Mouse (Mus musculus): ENCODE measurements around the gene Esrrg. TPM values are rescaled to one million over a fixed set of nuclear protein-coding genes. Genes with fewer than 3 reads are reported as not detected.

Gene Esrrg
- total RNA-seq, 1 experiment from 2014 or later, result not detected

DNA sequence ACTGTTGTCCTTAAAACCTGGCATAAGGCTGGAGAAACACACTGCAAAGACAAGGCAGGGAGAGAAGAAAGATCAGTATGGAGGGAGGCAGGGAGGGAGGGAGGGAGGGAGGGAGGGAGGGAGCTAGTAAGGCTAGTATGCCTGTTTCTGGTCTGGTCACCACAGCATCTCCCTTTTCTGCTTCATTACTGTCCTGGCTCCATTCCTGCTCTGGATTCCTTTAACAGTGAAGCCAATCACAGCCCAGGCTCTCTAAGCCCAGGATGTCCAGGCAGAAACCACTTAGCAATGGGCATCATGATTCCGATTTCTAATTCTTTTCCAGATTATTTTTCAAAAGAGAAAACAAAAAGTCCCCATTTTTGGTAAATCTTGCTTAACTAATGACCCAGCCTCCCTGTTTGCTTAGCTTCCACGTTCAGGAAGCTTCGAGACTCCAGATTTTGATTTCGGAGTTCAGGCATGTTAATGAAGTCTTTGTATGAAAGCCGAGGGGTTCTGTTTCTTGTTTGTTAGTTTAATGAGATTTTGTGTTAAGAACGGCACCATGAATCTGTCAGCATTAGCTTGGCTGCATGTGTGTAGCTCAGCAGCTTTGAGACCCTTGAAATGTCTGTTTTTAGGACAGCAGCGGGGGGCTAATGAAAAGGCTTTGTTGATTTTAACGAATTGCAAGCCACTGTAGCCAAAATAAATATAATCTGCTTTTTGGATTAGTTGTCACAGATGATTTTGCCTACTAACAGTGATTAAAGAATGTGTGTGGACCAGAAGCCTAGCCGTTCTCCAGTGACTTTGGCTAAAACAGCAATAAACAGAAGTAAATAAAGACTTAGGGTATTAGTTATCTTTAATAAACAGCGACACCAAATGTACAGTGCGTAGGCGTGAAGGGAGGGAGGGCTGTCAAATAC lies 199.1 kb downstream of the Esrrg start:
- no peak for ATAC-seq (replicated peaks; ENCODE audit: insufficient number of reproducible peaks, low FRiP score, low TSS enrichment, poor library complexity, severe bottlenecking)

DNA sequence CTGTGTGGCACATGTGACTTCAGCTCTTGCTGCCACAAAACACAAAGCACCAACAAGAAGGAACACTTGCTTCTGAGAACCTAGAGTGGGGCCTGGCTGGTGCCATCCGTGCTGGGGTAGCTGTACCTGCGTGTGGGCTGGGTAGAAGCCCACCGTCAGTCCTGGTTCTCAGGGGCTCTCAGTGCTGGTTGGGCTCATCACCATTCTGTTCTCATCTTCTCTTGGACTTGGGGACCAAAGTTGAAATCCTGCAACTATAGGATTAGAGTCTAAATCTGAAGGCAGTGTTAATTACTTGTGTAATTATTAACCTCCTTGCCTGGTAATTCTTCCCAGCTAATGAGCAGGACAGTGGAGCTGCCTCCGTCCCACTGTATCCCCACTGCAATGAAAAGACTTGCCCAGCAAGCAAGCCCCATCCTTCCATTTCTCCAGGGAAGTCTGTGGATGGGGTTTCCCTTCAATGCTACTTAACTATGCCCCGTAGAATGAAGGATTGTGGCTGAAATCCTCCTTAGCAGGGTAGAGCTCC lies 199.9 kb downstream of the Esrrg start:
- ATAC-seq (replicated peaks; ENCODE audit: insufficient number of reproducible peaks, low FRiP score, low TSS enrichment, poor library complexity, severe bottlenecking), result no peak

DNA sequence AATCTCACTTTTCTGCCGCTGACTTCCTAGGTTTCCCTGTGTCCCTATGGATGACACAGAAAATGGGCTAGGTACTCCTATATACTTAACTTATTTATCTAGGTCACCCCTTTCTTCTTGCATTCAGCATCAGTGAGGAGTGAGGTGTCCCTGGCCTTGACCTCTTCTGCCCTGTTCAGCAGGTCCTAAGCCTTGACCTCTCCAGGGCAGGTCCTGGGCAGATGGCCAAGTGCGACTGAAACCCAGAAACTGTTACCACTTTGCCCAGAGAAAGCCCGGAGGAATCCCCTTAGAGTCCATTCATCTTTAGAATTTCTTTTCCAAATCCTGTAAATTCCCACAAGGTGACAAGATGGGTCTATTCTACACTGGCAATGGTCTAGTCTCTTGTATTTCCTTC lies 201.0 kb downstream of the Esrrg start:
- ATAC-seq (replicated peaks; ENCODE audit: insufficient number of reproducible peaks, low FRiP score, low TSS enrichment, poor library complexity, severe bottlenecking), result no peak

DNA sequence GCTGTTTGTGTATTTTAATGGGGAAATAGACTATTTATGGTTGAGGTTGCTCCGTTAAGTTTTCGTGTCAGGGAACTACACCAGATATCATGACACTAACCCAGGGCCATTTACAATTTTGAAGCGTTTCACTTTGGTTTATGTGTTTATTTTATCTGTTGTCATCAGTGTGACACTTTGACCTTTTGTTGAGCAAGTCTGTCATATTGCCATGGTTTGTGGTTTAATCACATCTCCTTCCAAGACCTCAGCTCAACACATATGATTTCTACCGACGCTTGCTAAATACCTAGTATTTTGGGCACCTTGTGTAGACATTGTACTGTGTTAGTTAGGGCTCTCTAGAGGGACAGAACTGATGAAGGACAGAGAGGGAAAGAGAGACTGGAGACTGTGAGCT lies 210.8 kb downstream of the Esrrg start:
- no peak for ATAC-seq (replicated peaks; ENCODE audit: insufficient number of reproducible peaks, low FRiP score, low TSS enrichment, poor library complexity, severe bottlenecking)

DNA sequence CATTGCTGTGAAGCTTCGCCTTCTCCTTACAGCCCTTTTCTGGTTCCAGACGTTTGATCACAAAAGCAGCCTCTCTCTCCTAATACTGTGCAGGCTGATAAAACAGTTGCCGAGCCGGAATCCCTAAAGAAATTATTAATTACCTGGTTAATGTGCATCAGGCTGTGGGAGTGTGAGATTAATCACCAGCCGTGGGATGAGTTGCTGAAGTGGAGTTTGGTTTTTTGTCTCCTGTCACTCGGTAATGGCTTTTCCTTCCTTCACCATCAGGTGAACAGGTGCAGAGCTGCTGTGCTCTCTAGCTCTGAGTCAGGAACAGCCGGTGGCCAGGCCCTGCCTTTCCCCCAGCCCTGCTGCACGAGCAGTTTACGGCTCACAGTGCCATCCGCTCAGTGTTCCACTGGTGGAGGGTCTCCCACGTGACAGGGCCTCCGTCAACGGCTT lies 212.8 kb downstream of the Esrrg start:
- no peak for ATAC-seq (replicated peaks; ENCODE audit: insufficient number of reproducible peaks, low FRiP score, low TSS enrichment, poor library complexity, severe bottlenecking)

DNA sequence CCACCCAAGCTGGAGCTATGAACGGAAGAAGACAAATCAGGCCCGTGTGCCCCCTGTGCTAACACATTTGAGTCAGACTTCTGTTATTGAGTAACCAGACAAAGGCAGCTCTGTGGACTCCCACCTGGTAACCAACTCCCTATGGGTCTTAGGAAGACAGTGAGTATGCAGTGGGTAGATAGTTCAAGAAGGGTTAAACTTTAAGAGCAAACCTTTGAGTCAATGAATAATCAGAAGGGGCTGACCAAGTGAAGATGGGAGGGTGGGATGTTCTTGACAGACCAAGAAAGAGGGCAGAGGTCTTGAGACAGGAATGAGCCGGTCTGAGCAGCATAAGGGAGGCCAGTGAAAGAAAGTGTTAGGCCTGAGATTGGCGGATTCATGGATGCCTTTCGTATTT lies 214.8 kb downstream of the Esrrg start:
- ATAC-seq (replicated peaks; ENCODE audit: insufficient number of reproducible peaks, low FRiP score, low TSS enrichment, poor library complexity, severe bottlenecking), result no peak

DNA sequence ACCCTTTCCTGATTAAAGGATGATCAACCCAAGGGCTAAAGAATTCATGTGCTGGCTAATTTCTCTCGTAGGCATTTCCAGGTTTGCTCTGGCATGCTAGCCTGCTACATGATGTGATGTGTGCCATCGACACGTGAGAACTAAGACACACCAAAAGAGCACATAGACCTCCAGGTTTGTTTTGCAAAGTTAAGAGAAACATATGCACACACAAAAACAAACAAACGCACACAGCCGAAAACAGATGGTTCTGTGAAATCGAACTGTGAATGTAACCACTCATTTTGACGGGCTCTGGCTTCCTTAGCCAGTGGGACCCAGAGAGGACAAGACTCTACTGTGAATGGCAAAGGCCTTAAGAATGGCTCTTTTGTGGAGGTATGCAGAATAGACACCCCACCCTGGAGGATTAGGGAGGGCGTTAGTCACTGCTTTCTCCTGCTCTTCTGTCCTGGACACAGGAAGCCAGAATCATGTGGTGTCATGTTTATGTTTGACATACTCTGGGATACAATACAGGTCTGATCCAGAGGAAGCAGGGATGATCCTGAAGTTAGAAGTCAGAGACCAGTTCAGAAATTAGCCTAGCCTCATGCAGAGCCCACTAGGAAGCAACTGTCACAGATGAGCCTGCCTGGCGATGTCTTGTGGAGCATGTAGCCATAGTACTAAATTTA lies 217.0 kb downstream of the Esrrg start:
- no peak for ATAC-seq (replicated peaks; ENCODE audit: insufficient number of reproducible peaks, low FRiP score, low TSS enrichment, poor library complexity, severe bottlenecking)

DNA sequence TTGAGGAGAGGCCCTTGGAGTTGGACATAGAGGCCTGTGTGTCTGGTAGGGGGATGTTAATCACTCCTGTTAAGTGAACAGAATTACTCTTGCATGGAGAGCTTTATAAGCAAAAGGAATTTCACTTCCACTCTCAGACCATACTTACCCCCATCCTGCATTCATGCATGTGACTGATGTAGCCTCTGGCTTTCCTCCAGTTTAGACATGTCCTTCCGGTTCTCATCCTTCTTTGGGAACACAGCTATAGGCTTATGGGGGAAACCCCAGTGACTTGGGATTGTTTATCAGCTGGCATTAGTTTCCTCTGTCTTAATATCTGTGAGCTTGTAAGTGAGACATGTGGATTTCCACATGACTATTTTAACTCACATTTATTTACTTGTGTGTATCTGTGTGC lies 217.5 kb downstream of the Esrrg start:
- no peak for ATAC-seq (replicated peaks; ENCODE audit: insufficient number of reproducible peaks, low FRiP score, low TSS enrichment, poor library complexity, severe bottlenecking)

DNA sequence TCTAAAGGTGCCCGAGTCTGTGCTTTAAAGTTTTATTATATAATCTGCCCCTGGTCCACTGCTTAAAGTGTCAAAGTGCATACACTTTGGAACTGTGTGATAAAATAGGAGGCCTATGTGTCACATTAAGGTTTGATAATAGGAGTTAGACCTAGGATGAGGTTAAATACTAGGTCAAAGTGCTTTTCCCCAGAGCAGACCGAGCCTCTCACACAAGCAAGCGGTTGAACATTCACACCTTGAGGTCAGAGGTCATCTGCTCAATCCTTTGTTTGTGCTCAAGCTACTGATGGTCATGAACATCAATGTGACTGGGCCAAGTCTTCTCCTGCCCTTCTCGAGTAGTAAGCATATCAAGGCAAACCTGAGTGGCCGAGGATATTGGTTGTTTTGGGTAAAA lies 218.3 kb downstream of the Esrrg start:
- ATAC-seq (replicated peaks; ENCODE audit: insufficient number of reproducible peaks, low FRiP score, low TSS enrichment, poor library complexity, severe bottlenecking), result no peak

DNA sequence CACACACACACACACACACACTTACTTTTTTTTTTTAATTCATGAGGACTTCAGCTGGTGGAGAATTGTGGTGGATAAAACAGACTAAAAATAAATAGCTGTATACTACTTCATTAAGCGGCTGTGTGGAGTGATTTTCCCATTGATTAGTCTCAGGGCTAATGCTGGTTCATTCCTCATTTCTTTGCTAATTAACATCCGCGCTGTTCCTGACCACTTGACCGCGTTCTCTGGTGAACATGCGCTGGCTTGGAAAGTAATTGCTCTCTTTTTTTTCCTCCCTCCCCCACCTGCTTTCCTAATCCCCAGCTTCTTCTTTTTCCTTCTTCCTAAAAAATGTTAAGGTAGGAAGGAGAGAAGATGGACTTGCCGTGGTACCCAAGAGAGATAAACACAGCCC lies 222.3 kb downstream of the Esrrg start:
- no peak for ATAC-seq (replicated peaks; ENCODE audit: insufficient number of reproducible peaks, low FRiP score, low TSS enrichment, poor library complexity, severe bottlenecking)

DNA sequence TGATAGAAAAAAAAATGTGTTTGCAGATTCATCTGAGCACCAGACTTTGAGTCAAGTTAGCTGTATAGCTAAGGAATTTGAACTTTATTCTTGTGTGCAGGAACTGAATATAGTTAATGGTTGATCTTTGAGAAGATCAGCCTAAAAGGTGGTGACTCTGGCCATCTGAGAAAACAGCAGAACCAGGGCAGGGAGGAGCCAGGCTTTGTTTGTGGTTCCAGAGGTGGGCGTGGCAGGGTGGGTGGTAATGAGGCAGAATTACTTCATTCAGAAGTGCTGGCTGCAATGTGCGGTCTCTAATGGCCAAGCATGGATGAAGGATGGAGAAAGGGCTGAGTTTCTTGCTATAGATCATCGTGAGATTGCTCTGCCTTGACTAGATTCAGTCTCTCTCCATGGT lies 224.3 kb downstream of the Esrrg start:
- ATAC-seq (replicated peaks; ENCODE audit: insufficient number of reproducible peaks, low FRiP score, low TSS enrichment, poor library complexity, severe bottlenecking), result no peak

DNA sequence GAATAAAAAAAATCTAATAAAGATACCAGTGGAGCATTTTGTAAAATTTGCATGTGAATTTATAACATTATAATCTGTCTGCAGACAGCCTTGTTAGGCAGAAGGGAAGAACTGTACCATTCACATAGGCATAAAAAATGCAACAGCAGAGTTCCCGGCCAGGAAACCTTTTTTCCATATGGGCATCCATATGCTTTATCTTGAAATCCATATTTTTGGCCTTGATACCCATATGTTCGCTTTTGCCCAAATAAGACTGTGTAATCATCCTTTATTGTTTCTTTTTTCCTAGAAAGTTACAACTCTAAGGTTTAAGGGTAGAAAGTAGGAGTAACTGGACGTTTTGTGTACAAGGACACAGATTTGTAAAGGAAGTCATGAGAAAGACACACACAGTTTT lies 226.0 kb downstream of the Esrrg start:
- no peak for ATAC-seq (replicated peaks; ENCODE audit: insufficient number of reproducible peaks, low FRiP score, low TSS enrichment, poor library complexity, severe bottlenecking)

DNA sequence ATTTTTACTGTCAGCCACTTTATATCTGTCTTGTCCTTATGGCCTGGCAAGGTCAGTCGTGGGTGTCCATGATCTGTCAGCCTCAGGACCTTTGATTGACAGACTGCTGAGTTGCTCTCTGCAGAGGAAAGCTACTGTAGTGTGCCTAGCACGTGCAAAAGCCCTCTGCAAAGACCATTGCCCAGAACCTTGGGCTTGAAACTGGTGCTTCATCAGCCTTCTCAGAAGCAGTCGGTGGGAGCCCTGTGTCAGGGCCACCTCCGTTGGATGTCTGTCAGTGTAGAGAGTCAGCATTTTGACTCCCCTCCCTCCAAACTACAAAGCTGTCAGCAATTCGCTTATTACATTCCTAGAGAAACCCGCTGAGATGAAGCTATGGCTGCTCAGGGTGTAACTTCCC lies 227.8 kb downstream of the Esrrg start:
- ATAC-seq (replicated peaks; ENCODE audit: insufficient number of reproducible peaks, low FRiP score, low TSS enrichment, poor library complexity, severe bottlenecking), result no peak

DNA sequence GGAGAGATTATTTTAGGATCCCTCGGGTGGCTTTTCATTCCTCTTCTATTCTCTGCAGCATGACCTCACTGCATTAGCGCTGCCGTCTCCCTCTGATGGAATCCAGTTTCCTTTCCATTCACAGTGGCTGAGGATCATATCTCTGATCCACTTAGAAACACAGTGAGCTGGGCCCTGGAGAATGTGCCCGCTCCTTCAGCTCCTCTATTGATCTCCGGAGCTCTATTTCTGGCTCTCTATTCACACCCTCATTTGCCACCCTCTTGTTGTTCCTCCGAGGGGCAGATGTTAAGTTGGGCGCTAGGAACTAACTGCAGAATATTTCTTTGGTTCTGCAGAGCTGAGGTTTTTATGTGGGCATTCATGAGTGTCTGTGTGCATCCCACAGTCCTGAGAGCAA lies 228.3 kb downstream of the Esrrg start:
- no peak for ATAC-seq (replicated peaks; ENCODE audit: insufficient number of reproducible peaks, low FRiP score, low TSS enrichment, poor library complexity, severe bottlenecking)

DNA sequence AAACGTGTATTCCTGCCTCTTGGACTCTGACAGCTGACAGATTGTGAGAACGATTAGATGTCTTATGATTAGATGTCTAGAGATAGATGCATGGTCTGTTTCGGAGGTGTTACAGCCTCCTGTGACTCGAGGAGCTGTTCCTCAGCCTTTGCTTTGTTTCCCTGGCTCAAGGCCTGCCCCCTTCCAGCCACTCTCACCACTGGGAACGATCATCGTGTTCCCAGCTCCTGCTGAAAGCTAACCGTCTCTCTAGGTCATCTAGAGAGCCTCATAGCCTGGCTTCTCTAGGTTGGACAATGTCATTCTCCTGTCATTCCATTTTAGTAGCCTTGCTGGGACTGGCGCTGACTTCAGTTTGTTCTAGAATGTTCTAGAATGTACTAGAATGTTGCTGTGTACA lies 233.0 kb downstream of the Esrrg start:
- ATAC-seq (replicated peaks; ENCODE audit: insufficient number of reproducible peaks, low FRiP score, low TSS enrichment, poor library complexity, severe bottlenecking), result no peak

DNA sequence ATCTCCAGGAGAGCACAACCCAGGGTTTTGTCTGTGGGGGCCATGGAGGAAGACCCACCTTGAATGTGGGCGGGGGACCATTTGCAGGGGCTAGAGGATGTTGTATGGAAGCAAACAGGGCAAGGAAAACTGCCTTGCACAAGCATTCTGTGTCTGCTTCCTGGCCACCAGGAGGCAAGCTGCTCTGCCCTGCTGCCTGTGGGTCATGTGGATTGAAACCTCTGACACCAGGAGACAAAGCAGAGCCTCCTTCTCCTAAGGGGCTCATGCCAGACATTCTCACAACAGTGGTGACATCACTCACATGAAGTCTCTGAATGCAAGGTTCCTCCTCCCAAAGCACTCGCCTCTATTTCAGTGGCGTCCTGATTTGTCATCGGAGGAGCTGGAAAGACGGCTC lies 234.1 kb downstream of the Esrrg start:
- no peak for ATAC-seq (replicated peaks; ENCODE audit: insufficient number of reproducible peaks, low FRiP score, low TSS enrichment, poor library complexity, severe bottlenecking)

DNA sequence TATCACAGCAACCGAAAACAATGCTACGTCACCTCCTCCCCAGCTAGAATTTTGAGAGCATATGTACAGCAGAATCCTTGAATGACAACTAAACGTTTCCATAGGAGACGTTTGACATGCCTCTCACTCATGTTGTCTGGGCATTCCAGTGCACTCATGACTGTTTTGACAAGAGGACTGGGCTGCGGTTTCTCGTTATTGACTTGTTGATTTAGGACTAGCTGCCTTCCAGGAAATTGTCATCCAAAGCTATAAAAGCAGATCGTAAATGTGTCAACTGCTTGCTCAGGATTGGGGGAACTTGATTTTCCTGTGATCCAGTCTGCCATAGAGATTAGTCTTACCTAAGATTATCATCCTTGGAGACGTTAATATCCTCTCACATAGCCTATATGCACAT lies 245.6 kb downstream of the Esrrg start:
- ATAC-seq (replicated peaks; ENCODE audit: insufficient number of reproducible peaks, low FRiP score, low TSS enrichment, poor library complexity, severe bottlenecking), result no peak

DNA sequence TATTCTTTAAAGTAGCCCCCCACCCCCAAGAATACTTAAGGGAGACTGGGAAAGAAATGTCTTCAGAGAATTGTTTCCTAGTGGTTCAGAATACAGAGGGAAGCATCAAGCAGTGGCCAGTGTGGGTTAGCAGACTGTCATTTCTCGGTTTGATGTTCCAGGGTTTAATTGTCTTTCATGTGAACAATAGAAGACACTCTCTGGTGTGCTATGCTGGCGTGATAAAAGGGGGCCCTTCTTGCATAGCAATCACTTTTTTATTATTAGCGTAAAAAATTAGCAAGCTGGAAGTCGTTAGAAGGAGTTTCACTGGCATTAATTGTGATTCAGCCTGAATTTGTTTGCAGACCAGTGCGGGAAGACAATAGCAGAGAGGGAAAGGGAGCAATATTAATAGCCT lies 253.7 kb downstream of the Esrrg start:
- no peak for ATAC-seq (replicated peaks; ENCODE audit: insufficient number of reproducible peaks, low FRiP score, low TSS enrichment, poor library complexity, severe bottlenecking)

DNA sequence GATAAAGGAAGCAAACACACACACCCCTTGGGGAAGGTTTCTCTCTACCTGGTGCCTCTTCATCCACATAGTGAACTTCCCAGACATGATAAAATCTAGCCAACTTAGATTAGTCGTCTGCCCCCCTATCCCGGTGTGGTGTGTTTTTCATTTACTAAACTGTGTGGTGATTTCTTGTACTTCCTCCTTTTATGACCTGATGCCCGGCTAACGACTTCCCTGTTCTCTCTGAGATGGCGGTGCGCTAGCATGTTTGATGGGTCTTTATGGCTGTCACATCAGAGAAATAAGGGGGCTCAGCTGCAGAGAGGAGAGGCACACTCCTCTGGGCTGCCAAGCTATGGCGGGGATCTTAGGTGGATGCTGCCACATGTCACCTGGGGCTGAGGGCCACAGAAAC lies 259.8 kb downstream of the Esrrg start:
- no peak for ATAC-seq (replicated peaks; ENCODE audit: insufficient number of reproducible peaks, low FRiP score, low TSS enrichment, poor library complexity, severe bottlenecking)

DNA sequence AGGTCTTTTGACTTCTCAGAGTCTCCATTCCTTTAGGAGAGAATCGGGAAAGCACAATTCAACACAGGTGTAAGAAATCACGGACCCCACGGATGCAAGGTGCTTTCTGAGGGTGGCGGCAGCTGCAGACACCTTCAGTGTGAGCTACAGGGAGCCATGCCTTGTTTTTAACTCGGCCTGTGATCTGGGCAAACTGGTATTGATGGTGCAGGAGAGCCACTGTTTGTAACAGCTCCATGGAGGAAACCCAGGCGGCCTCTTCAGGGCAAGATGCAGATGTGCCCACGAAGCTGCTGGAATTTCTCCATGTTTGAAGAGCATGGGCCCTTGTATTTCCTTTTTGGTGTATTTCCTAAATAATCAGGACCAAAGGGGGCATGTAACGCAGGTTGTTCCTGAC lies 263.6 kb downstream of the Esrrg start:
- ATAC-seq (replicated peaks; ENCODE audit: insufficient number of reproducible peaks, low FRiP score, low TSS enrichment, poor library complexity, severe bottlenecking), result no peak

Measured in monocyte, adult 5-6 weeks (primary cell).